Mouse (Mus musculus) CD8-positive naive resting alpha-beta T cell, adult 2 months (primary cell): Measurements from ENCODE around the gene Apoe.
"Not testable (repeated sequence)": the region's sequence is repeated elsewhere in the genome, so short reads cannot be mapped to it uniquely, and the experiment has no call there.

Experiments used
- DNase-seq, 2 experiments: peaks; one replicate each; pipeline ENCODE4 v3.0.0; 2022; ENCODE audit warnings: low read depth in 2 of 2, low spot score in 2 of 2

The Apoe gene

GRCm38 (mm10) chr7:19693421-19693820 lies 5.6 kb downstream of the Apoe start:
- no peak for DNase-seq

GRCm38 (mm10) chr7:19691873-19692865 lies 6.8 kb downstream of the Apoe start, which contains the start of gene Apoc1:
Gene Apoc1, minus strand, starts transcription at chr7:19692660.
- no peak for DNase-seq

- DNase-seq, result no peak
Measured at GRCm38 (mm10) chr7:19691434-19691833, 7.6 kb downstream of the Apoe start.

GRCm38 (mm10) chr7:19690845-19691244 lies 8.1 kb downstream of the Apoe start:
- no peak for DNase-seq

- no peak for DNase-seq
Measured at GRCm38 (mm10) chr7:19688611-19689010, 10.4 kb downstream of the Apoe start.

- DNase-seq, result no peak
Measured at GRCm38 (mm10) chr7:19688101-19688500, 10.9 kb downstream of the Apoe start.

- not testable (repeated sequence) for DNase-seq
Measured at GRCm38 (mm10) chr7:19686927-19687583, 11.9 kb downstream of the Apoe start.

GRCm38 (mm10) chr7:19686521-19686920 lies 12.5 kb downstream of the Apoe start:
- DNase-seq, result no peak

GRCm38 (mm10) chr7:19685374-19685773 lies 13.6 kb downstream of the Apoe start:
- DNase-seq, result no peak

- DNase-seq, result no peak
Measured at GRCm38 (mm10) chr7:19683771-19684201, 15.2 kb downstream of the Apoe start.

- DNase-seq, result no peak
Measured at GRCm38 (mm10) chr7:19682979-19683378, 16.0 kb downstream of the Apoe start.

GRCm38 (mm10) chr7:19681202-19681694 lies 17.7 kb downstream of the Apoe start, which contains the start of the genes Gm44805 and Apoc4:
Gene Gm44805, minus strand, starts transcription at chr7:19681423.
Gene Apoc4, minus strand, starts transcription at chr7:19681479.
- no peak for DNase-seq

GRCm38 (mm10) chr7:19680702-19681101 lies 18.3 kb downstream of the Apoe start:
- DNase-seq, result no peak

- DNase-seq, result no peak
Measured at GRCm38 (mm10) chr7:19678901-19679300, 20.1 kb downstream of the Apoe start.

- DNase-seq, result no peak
Measured at GRCm38 (mm10) chr7:19677872-19678271, 21.1 kb downstream of the Apoe start, which contains the start of gene Apoc2. Gene Apoc2, minus strand, starts transcription at chr7:19677941.

GRCm38 (mm10) chr7:19676662-19677061 lies 22.3 kb downstream of the Apoe start:
- no peak for DNase-seq

- DNase-seq, result no peak
Measured at GRCm38 (mm10) chr7:19675824-19676223, 23.2 kb downstream of the Apoe start.

GRCm38 (mm10) chr7:19673083-19673699 lies 25.8 kb downstream of the Apoe start:
- no peak for DNase-seq

GRCm38 (mm10) chr7:19671511-19671910 lies 27.5 kb downstream of the Apoe start:
- DNase-seq, result no peak

GRCm38 (mm10) chr7:19668947-19669721 lies 29.9 kb downstream of the Apoe start:
- DNase-seq, result peak; percentile 82 to 86
